Mouse (Mus musculus) embryonic fibroblast, embryonic 13.5 days (primary cell): ENCODE measurements around the gene Fkbp2.

ENCODE experiments used
- CTCF ChIP-seq: IDR thresholded peaks from 2 replicates; pipeline ENCODE4 v1.5.1; 2011; ENCODE audit warnings: mild to moderate bottlenecking, control low read depth, low read length, moderate library complexity, borderline replicate concordance; ENCODE audit not compliant: insufficient read depth
- POLR2A ChIP-seq: IDR thresholded peaks from 2 replicates; pipeline ENCODE4 v1.6.1; 2011; ENCODE audit warnings: low read depth, mild to moderate bottlenecking, control low read depth, low read length, moderate library complexity

GRCm38 (mm10) chr19:6995255-6995991 lies 15.1 kb upstream of the Fkbp2 start:
- no peak for TF ChIP-seq POLR2A
- TF ChIP-seq CTCF = no peak
